Mouse (Mus musculus): Measurements from ENCODE around the gene Stard10. TPM values are rescaled to one million over a fixed set of nuclear protein-coding genes. Genes with fewer than 3 reads are reported as not detected.

Stard10 gene
- total RNA-seq, 2 experiments from 2014 or later, result 90.2 to 96.6 TPM

GRCm38 (mm10) chr7:101301881-101302456 lies 14.9 kb upstream of the Stard10 start, which contains the start of gene Atg16l2:
Atg16l2 (minus strand) TSS chr7:101302251.
- peak; percentile 89 to 90 for DNase-seq (ENCODE audit: low spot score in 2 of 2)

GRCm38 (mm10) chr7:101302691-101303090 lies 14.2 kb upstream of the Stard10 start:
- DNase-seq (ENCODE audit: low spot score in 2 of 2), result no peak

GRCm38 (mm10) chr7:101306841-101307240 lies 10.0 kb upstream of the Stard10 start:
- no peak for DNase-seq (ENCODE audit: low spot score in 2 of 2)

GRCm38 (mm10) chr7:101309985-101310326 lies 6.9 kb upstream of the Stard10 start:
- DNase-seq (ENCODE audit: low spot score in 2 of 2), result no peak

GRCm38 (mm10) chr7:101310327-101311028 lies 6.4 kb upstream of the Stard10 start:
- DNase-seq (ENCODE audit: low spot score in 2 of 2), result peak; percentile 97 to 98

GRCm38 (mm10) chr7:101311061-101311460 lies 5.8 kb upstream of the Stard10 start:
- no peak for DNase-seq (ENCODE audit: low spot score in 2 of 2)

- DNase-seq (ENCODE audit: low spot score in 2 of 2), result no peak
Observed at GRCm38 (mm10) chr7:101313033-101313432, 3.9 kb upstream of the Stard10 start.

GRCm38 (mm10) chr7:101314396-101314795 lies 2.5 kb upstream of the Stard10 start:
- peak; percentile 51 to 75 for DNase-seq (ENCODE audit: low spot score in 2 of 2)

- no peak for DNase-seq (ENCODE audit: low spot score in 2 of 2)
Observed at GRCm38 (mm10) chr7:101315699-101316098, 1.2 kb upstream of the Stard10 start.

GRCm38 (mm10) chr7:101316591-101317001 lies 290 bp upstream of the Stard10 start:
- no peak for DNase-seq (ENCODE audit: low spot score in 2 of 2)

GRCm38 (mm10) chr7:101318848-101319247 lies 2.0 kb downstream of the Stard10 start:
- DNase-seq (ENCODE audit: low spot score in 2 of 2), result no peak

GRCm38 (mm10) chr7:101319796-101320195 lies 2.9 kb downstream of the Stard10 start:
- DNase-seq (ENCODE audit: low spot score in 2 of 2), result no peak

- peak in 1 of 2 experiments; percentile 53 for DNase-seq (ENCODE audit: low spot score in 2 of 2)
Observed at GRCm38 (mm10) chr7:101320399-101321217, 3.7 kb downstream of the Stard10 start.

GRCm38 (mm10) chr7:101321218-101321827 lies 4.4 kb downstream of the Stard10 start:
- peak in 1 of 2 experiments; percentile 30 for DNase-seq (ENCODE audit: low spot score in 2 of 2)

GRCm38 (mm10) chr7:101323141-101323594 lies 6.3 kb downstream of the Stard10 start:
- no peak for DNase-seq (ENCODE audit: low spot score in 2 of 2)

GRCm38 (mm10) chr7:101324142-101324962 lies 7.5 kb downstream of the Stard10 start:
- no peak for DNase-seq (ENCODE audit: low spot score in 2 of 2)

GRCm38 (mm10) chr7:101326006-101326405 lies 9.1 kb downstream of the Stard10 start:
- no peak for DNase-seq (ENCODE audit: low spot score in 2 of 2)

- DNase-seq (ENCODE audit: low spot score in 2 of 2), result no peak
Observed at GRCm38 (mm10) chr7:101327263-101327662, 10.4 kb downstream of the Stard10 start.

GRCm38 (mm10) chr7:101327786-101328185 lies 10.9 kb downstream of the Stard10 start:
- DNase-seq (ENCODE audit: low spot score in 2 of 2), result no peak

- DNase-seq (ENCODE audit: low spot score in 2 of 2), result peak; percentile 58 to 75
Observed at GRCm38 (mm10) chr7:101328621-101329158, 11.8 kb downstream of the Stard10 start.
